Mouse (Mus musculus) liver, postnatal 0 days (tissue): ENCODE data around the gene Crip2. TPM values are rescaled to one million over a fixed set of nuclear protein-coding genes. Genes with fewer than 3 reads are reported as not detected.

Source experiments
- ATAC-seq: fragments of 200-750 bp; cut with Nextera tagmentation; 2 replicates; pipeline ENCODE4 v1.8.0; 2017; ENCODE audit warnings: mild to moderate bottlenecking, moderate library complexity
- DNase-seq: peaks from one replicate; pipeline ENCODE4 v3.0.0-alpha.2; 2016
- H3K27ac ChIP-seq: fragments of 300-500 bp; sonication (generic); 2 replicates; pipeline ENCODE4 v1.5.1; 2014; ENCODE audit warnings: antibody characterized with exemption, moderate library complexity, mild to moderate bottlenecking, low read depth
- H3K27me3 ChIP-seq: fragments of 300-500 bp; sonication (generic); 2 replicates; pipeline ENCODE4 v1.6.1; 2014; ENCODE audit warnings: low read length, control low read depth, mixed read lengths; ENCODE audit not compliant: insufficient read depth
- H3K36me3 ChIP-seq: fragments of 300-500 bp; sonication (generic); replicated peaks from 2 replicates; pipeline ENCODE4 v1.6.1; 2014; ENCODE audit warnings: mild to moderate bottlenecking, control low read depth, low read length, moderate library complexity, mixed read lengths; ENCODE audit not compliant: insufficient read depth
- H3K4me1 ChIP-seq: fragments of 300-500 bp; sonication (generic); 2 replicates; pipeline ENCODE4 v1.6.1; 2014; ENCODE audit warnings: antibody characterized with exemption, mild to moderate bottlenecking, control low read depth; ENCODE audit not compliant: insufficient read depth
- H3K4me2 ChIP-seq: fragments of 300-500 bp; sonication (generic); 2 replicates; pipeline ENCODE4 v1.6.1; 2014; ENCODE audit warnings: low read depth, mild to moderate bottlenecking, low read length, moderate library complexity, mixed read lengths
- H3K4me3 ChIP-seq: fragments of 300-500 bp; sonication (generic); 2 replicates; pipeline ENCODE4 v1.5.1; 2014; ENCODE audit warnings: low read depth, low read length
- H3K9ac ChIP-seq: fragments of 300-500 bp; sonication (generic); replicated peaks from 2 replicates; pipeline ENCODE4 v1.6.1; 2014; ENCODE audit warnings: mild to moderate bottlenecking, moderate library complexity
- H3K9me3 ChIP-seq: fragments of 300-500 bp; sonication (generic); 2 replicates; pipeline ENCODE4 v1.6.1; 2016; ENCODE audit warnings: mild to moderate bottlenecking, control low read depth, low read length, mixed read lengths
- CTCF ChIP-seq: sonication (generic); IDR thresholded peaks from 2 replicates; pipeline ENCODE4 v1.5.1; 2016; ENCODE audit warnings: antibody characterized with exemption, low read depth
- EP300 ChIP-seq: IDR thresholded peaks from 2 replicates; pipeline ENCODE4 v1.6.1; 2016; ENCODE audit warnings: antibody characterized with exemption, low read depth, mild to moderate bottlenecking
- WGBS: fragments of 180-500 bp; shearing (Covaris S2); extraction: QIAGEN DNeasy Blood & Tissue Kit; methylation state at CpG from one replicate; pipeline ENCODE4 v1.1.7; 2014; ENCODE audit not compliant: insufficient replicate concordance; 5-methylcytosine and 5-hydroxymethylcytosine counted together
- polyA plus RNA-seq: library from polyadenylated mRNA; unstranded; fragments of >200 nt; fragmentation: Nextera tagmentation; extraction: Ambion mirVana; gene quantifications from 2 replicates; pipeline ENCODE4 v1.2.1, GENCODE M21; 2015

Gene Crip2
- polyA plus RNA-seq, 1 experiment from 2014 or later = 67.4 TPM

GRCm38 (mm10) chr12:113130732-113131131 lies 9.3 kb upstream of the Crip2 start:
- 96% methylated on average over 8 of the region's 8 CpGs for WGBS
- H3K4me2 ChIP-seq = no peak overlapping the region
- H3K36me3 ChIP-seq = peaks cover 91% of the 10 kb centered on the region
- no peak for TF ChIP-seq CTCF
- no peak for TF ChIP-seq EP300
- H3K27me3 ChIP-seq = no peaks in the 10 kb centered on the region
- H3K27ac ChIP-seq = no peak overlapping the region
- no peaks in the 10 kb centered on the region for H3K9me3 ChIP-seq
- DNase-seq (no peak), ATAC-seq (no peak)
- H3K4me1 ChIP-seq = no peaks in the 10 kb centered on the region
- no peak overlapping the region for H3K9ac ChIP-seq
- H3K4me3 ChIP-seq = no peak overlapping the region

- no peak overlapping the region for H3K4me3 ChIP-seq
- no peaks in the 10 kb centered on the region for H3K9me3 ChIP-seq
- TF ChIP-seq CTCF = no peak
- TF ChIP-seq EP300 = no peak
- H3K4me2 ChIP-seq = no peak overlapping the region
- H3K27me3 ChIP-seq = no peaks in the 10 kb centered on the region
- 94% methylated on average over 14 of the region's 14 CpGs for WGBS
- H3K36me3 ChIP-seq = peaks cover 94% of the 10 kb centered on the region
- H3K4me1 ChIP-seq = no peaks in the 10 kb centered on the region
- no peak for ATAC-seq
- no peak for DNase-seq
- no peak overlapping the region for H3K27ac ChIP-seq
- no peak overlapping the region for H3K9ac ChIP-seq
These were observed 8.4 kb upstream of the Crip2 start for GRCm38 (mm10) chr12:113131601-113132000.

GRCm38 (mm10) chr12:113132567-113132966 lies 7.5 kb upstream of the Crip2 start:
- no peak overlapping the region for H3K9ac ChIP-seq
- TF ChIP-seq CTCF (no peak), EP300 (no peak)
- H3K9me3 ChIP-seq = no peaks in the 10 kb centered on the region
- no peaks in the 10 kb centered on the region for H3K27me3 ChIP-seq
- 64% methylated on average over 2 of the region's 2 CpGs for WGBS
- no peaks in the 10 kb centered on the region for H3K4me1 ChIP-seq
- no peak overlapping the region for H3K4me3 ChIP-seq
- ATAC-seq (0 out of 2 replicates have a peak, but pooled peaks have one; percentile 19), DNase-seq (no peak)
- H3K27ac ChIP-seq = no peak overlapping the region
- H3K4me2 ChIP-seq = no peak overlapping the region
- peaks cover 91% of the 10 kb centered on the region for H3K36me3 ChIP-seq

- no peak for TF ChIP-seq EP300
- no peak for TF ChIP-seq CTCF
- WGBS = 83% methylated on average over 9 of the region's 9 CpGs
- no peak overlapping the region for H3K4me3 ChIP-seq
- no peaks in the 10 kb centered on the region for H3K27me3 ChIP-seq
- DNase-seq = no peak
- H3K4me1 ChIP-seq = no peaks in the 10 kb centered on the region
- H3K36me3 ChIP-seq = peaks cover 84% of the 10 kb centered on the region
- no peak overlapping the region for H3K9ac ChIP-seq
- no peak for ATAC-seq
- H3K4me2 ChIP-seq = no peak overlapping the region
- H3K9me3 ChIP-seq = no peaks in the 10 kb centered on the region
- H3K27ac ChIP-seq = no peak overlapping the region
These were observed 6.8 kb upstream of the Crip2 start for GRCm38 (mm10) chr12:113133260-113133659.

GRCm38 (mm10) chr12:113133861-113134403 lies 6.1 kb upstream of the Crip2 start:
- Histone ChIP-seq H3K4me1 (no peaks in the 10 kb centered on the region), H3K9ac (no peak overlapping the region), H3K9me3 (no peaks in the 10 kb centered on the region), H3K27me3 (no peaks in the 10 kb centered on the region), H3K4me2 (no peak overlapping the region), H3K4me3 (no peak overlapping the region), H3K27ac (no peak overlapping the region), H3K36me3 (peaks cover 78% of the 10 kb centered on the region)
- WGBS = 79% methylated on average over 5 of the region's 5 CpGs
- no peak for ATAC-seq
- DNase-seq = no peak
- TF ChIP-seq EP300 = no peak
- TF ChIP-seq CTCF = no peak

- WGBS = 84% methylated on average over 4 of the region's 4 CpGs
- Histone ChIP-seq H3K9me3 (no peaks in the 10 kb centered on the region), H3K4me3 (no peak overlapping the region), H3K36me3 (peaks cover 72% of the 10 kb centered on the region), H3K4me2 (no peak overlapping the region), H3K27ac (no peak overlapping the region), H3K27me3 (peaks cover 6% of the 10 kb centered on the region; the same call in 1 of the 2 replicates), H3K9ac (no peak overlapping the region), H3K4me1 (peaks cover 2% of the 10 kb centered on the region)
- DNase-seq = no peak
- TF ChIP-seq CTCF (no peak), EP300 (no peak)
- ATAC-seq = no peak
These were observed 5.5 kb upstream of the Crip2 start for GRCm38 (mm10) chr12:113134502-113134901.
